Mouse (Mus musculus) forebrain, embryonic 11.5 days (tissue): ENCODE results near the gene Wfdc6b. TPM values are rescaled to one million over a fixed set of nuclear protein-coding genes. Genes with fewer than 3 reads are reported as not detected.
"Not testable (repeated sequence)": the region's sequence is repeated elsewhere in the genome, so short reads cannot be mapped to it uniquely, and the experiment has no call there.

Experiments used
- ATAC-seq: fragments of 200-750 bp; cut with Nextera tagmentation; replicated peaks from 2 replicates; pipeline ENCODE4 v1.8.0; 2017; ENCODE audit warnings: moderate TSS enrichment; ENCODE audit not compliant: low FRiP score
- DNase-seq: peaks from one replicate; pipeline ENCODE4 v3.0.0-alpha.2; 2017; ENCODE audit warnings: low spot score
- H3K27ac ChIP-seq: fragments of 300-500 bp; sonication (generic); 2 replicates; pipeline ENCODE4 v1.5.1; 2014; ENCODE audit warnings: low read depth, low read length
- H3K27me3 ChIP-seq: fragments of 300-500 bp; sonication (generic); 2 replicates; pipeline ENCODE4 v1.6.1; 2014; ENCODE audit warnings: mild to moderate bottlenecking, low read length, mixed read lengths; ENCODE audit not compliant: control insufficient read depth, insufficient read depth
- H3K36me3 ChIP-seq: fragments of 300-500 bp; sonication (generic); 2 replicates; pipeline ENCODE4 v1.6.1; 2014; ENCODE audit warnings: mild to moderate bottlenecking, low read length, moderate library complexity, mixed read lengths; ENCODE audit not compliant: control insufficient read depth, insufficient read depth
- H3K4me1 ChIP-seq: fragments of 300-500 bp; sonication (generic); replicated peaks from 2 replicates; pipeline ENCODE4 v1.6.1; 2014; ENCODE audit warnings: low read length, mixed read lengths; ENCODE audit not compliant: control insufficient read depth, insufficient read depth
- H3K4me2 ChIP-seq: fragments of 300-500 bp; sonication (generic); 2 replicates; pipeline ENCODE4 v1.6.1; 2014; ENCODE audit warnings: low read depth, mild to moderate bottlenecking, low read length, moderate library complexity, mixed read lengths; ENCODE audit not compliant: severe bottlenecking
- H3K4me3 ChIP-seq: fragments of 300-500 bp; sonication (generic); 2 replicates; pipeline ENCODE4 v1.5.1; 2014; ENCODE audit warnings: low read depth, low read length
- H3K9ac ChIP-seq: fragments of 300-500 bp; sonication (generic); 2 replicates; pipeline ENCODE4 v1.6.1; 2014; ENCODE audit warnings: low read length
- H3K9me3 ChIP-seq: fragments of 300-500 bp; sonication (generic); 2 replicates; pipeline ENCODE4 v1.6.1; 2016; ENCODE audit warnings: low read length, mixed read lengths; ENCODE audit not compliant: control insufficient read depth
- WGBS: fragments of 180-500 bp; shearing (Covaris S2); extraction: QIAGEN DNeasy Blood & Tissue Kit; methylation state at CpG from one replicate; pipeline ENCODE4 v1.1.7; 2014; 5-methylcytosine and 5-hydroxymethylcytosine counted together
- polyA plus RNA-seq: library from polyadenylated mRNA; unstranded; fragments of >200 nt; fragmentation: Nextera tagmentation; extraction: Ambion mirVana; gene quantifications from 2 replicates; pipeline ENCODE4 v1.2.1, GENCODE M21; 2014

Gene Wfdc6b
- polyA plus RNA-seq: not detected in 2 replicates

GRCm38 (mm10) chr2:164613471-164613870, at the start of gene Wfdc6b, which contains the start of gene Wfdc8:
Wfdc6b (plus strand) TSS chr2:164613522.
Wfdc8 (minus strand) TSS chr2:164613626.
- not testable (repeated sequence) for H3K4me3 ChIP-seq, H3K27ac ChIP-seq, H3K4me2 ChIP-seq, H3K36me3 ChIP-seq, H3K9me3 ChIP-seq, H3K9ac ChIP-seq, H3K4me1 ChIP-seq, H3K27me3 ChIP-seq, DNase-seq, ATAC-seq
- 69% methylated on average over 8 of the region's 8 CpGs for WGBS

GRCm38 (mm10) chr2:164564346-164564745, 49.0 kb upstream of the Wfdc6b start:
- H3K9me3 ChIP-seq: no peaks in the 10 kb centered on the region
- no peak overlapping the region for H3K27ac ChIP-seq
- DNase-seq (no peak), ATAC-seq (no peak)
- H3K4me1 ChIP-seq: peaks cover 10% of the 10 kb centered on the region; the same call in 1 of the 2 replicates
- no peak overlapping the region for H3K9ac ChIP-seq
- H3K4me2 ChIP-seq: no peak overlapping the region
- H3K4me3 ChIP-seq: no peak overlapping the region
- H3K27me3 ChIP-seq: no peaks in the 10 kb centered on the region; the same call in 1 of the 2 replicates
- WGBS: 89% methylated on average over 5 of the region's 5 CpGs
- no peaks in the 10 kb centered on the region; the same call in 1 of the 2 replicates for H3K36me3 ChIP-seq

GRCm38 (mm10) chr2:164566997-164567396, 46.3 kb upstream of the Wfdc6b start:
- Histone ChIP-seq H3K4me3 (no peak overlapping the region), H3K4me2 (no peak overlapping the region), H3K27me3 (no peaks in the 10 kb centered on the region), H3K4me1 (peaks cover 10% of the 10 kb centered on the region; the same call in 1 of the 2 replicates), H3K9me3 (no peaks in the 10 kb centered on the region), H3K9ac (no peak overlapping the region), H3K36me3 (no peaks in the 10 kb centered on the region; the same call in 1 of the 2 replicates), H3K27ac (no peak overlapping the region)
- 86% methylated on average over 2 of the region's 2 CpGs for WGBS
- no peak for DNase-seq
- no peak for ATAC-seq

GRCm38 (mm10) chr2:164567460-164567859, 45.9 kb upstream of the Wfdc6b start:
- ATAC-seq (no peak), DNase-seq (no peak)
- Histone ChIP-seq H3K9ac (no peak overlapping the region), H3K4me2 (no peak overlapping the region), H3K9me3 (no peaks in the 10 kb centered on the region), H3K27ac (no peak overlapping the region), H3K4me3 (no peak overlapping the region), H3K36me3 (no peaks in the 10 kb centered on the region; the same call in 1 of the 2 replicates), H3K27me3 (no peaks in the 10 kb centered on the region), H3K4me1 (peaks cover 8% of the 10 kb centered on the region; the same call in 1 of the 2 replicates)
- 91% methylated on average over 5 of the region's 5 CpGs for WGBS

- not testable (repeated sequence) for H3K27me3 ChIP-seq, H3K27ac ChIP-seq, H3K4me1 ChIP-seq, H3K4me3 ChIP-seq, ATAC-seq, H3K9me3 ChIP-seq, H3K9ac ChIP-seq, H3K4me2 ChIP-seq, H3K36me3 ChIP-seq, DNase-seq
- 84% methylated on average over 6 of the region's 6 CpGs for WGBS
These were observed 40.0 kb upstream of the Wfdc6b start, which contains the start of gene Spint3 for GRCm38 (mm10) chr2:164573359-164573758. Spint3 (minus strand) TSS chr2:164573459.

GRCm38 (mm10) chr2:164585025-164585725, 28.1 kb upstream of the Wfdc6b start, which contains the start of gene Wfdc6a:
Wfdc6a (minus strand) TSS chr2:164585447.
- not testable (repeated sequence) for DNase-seq, H3K27ac ChIP-seq, H3K4me2 ChIP-seq, ATAC-seq, H3K4me1 ChIP-seq, H3K4me3 ChIP-seq, H3K27me3 ChIP-seq, H3K36me3 ChIP-seq, H3K9ac ChIP-seq, H3K9me3 ChIP-seq
- 65% methylated on average over 13 of the region's 13 CpGs for WGBS

GRCm38 (mm10) chr2:164592014-164592413, 21.3 kb upstream of the Wfdc6b start:
- 0 out of 2 replicates have a peak, but pooled peaks have one; percentile 44 for ATAC-seq
- WGBS: 12% methylated on average over 4 of the region's 4 CpGs

GRCm38 (mm10) chr2:164593494-164593893, 19.8 kb upstream of the Wfdc6b start, which contains the start of gene Eppin:
Eppin (minus strand) TSS chr2:164593594.
- no peak within 1 kb of the TSS for H3K4me3 ChIP-seq
- DNase-seq (no peak), ATAC-seq (no peak)
- H3K9me3 ChIP-seq: no peaks in the 10 kb centered on the region
- no peaks in the 10 kb centered on the region for H3K4me1 ChIP-seq
- H3K4me2 ChIP-seq: no peak within 1 kb of the TSS
- WGBS: 85% methylated on average over 4 of the region's 4 CpGs
- H3K27me3 ChIP-seq: no peaks in the 10 kb centered on the region
- no peaks in the 10 kb centered on the region for H3K36me3 ChIP-seq
- H3K9ac ChIP-seq: no peak within 1 kb of the TSS
- no peak within 1 kb of the TSS for H3K27ac ChIP-seq

More at GRCm38 (mm10) chr2:164592014-164592413, 21.3 kb upstream of the Wfdc6b start:
- Histone ChIP-seq H3K4me3 (no peak overlapping the region), H3K27ac (no peak overlapping the region), H3K4me1 (no peaks in the 10 kb centered on the region), H3K9me3 (no peaks in the 10 kb centered on the region), H3K36me3 (no peaks in the 10 kb centered on the region), H3K9ac (peak overlapping the region; percentile 12; the same call in 1 of the 2 replicates), H3K4me2 (no peak overlapping the region), H3K27me3 (no peaks in the 10 kb centered on the region)
- DNase-seq: peak; percentile 58
